Mouse (Mus musculus): ENCODE measurements around the gene Dync1i1.

DNA sequence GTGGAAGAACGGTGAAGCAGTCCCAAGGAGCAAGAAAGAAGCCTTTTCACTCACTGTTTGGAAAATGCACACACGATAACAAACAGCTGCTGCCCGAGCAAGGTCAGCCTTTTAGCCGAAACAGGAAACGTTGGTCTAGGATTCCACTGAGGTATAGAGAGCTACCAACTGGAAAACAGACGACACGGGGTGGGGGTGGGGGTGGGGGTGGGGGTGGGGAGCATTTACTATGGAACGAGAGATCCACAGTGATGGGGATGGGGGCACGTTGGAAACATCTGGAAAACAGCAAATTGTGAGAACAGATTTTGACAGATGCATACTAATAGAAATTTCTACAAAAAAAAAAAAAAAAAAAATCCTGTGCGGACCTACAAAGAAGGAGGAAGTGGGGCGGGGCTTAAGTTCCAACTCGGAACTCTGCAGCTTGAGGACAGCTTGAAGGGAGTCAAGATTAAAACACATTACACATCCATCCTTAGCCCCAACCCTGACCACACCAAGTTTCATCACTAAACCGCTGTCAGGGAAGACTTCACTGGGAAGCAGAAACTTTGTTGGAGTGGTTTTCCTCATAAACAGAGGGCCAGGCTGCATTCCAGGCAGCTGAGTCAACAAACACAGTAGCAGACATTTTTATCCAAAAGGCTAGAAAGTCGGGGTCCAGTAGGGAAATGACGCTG is 251.9 kb downstream of the Dync1i1 start:
- TF ChIP-seq POLR2A (IDR thresholded peaks at IDR 0.05; ENCODE audit: control insufficient read depth in 1 of 2, insufficient read depth in 1 of 2, low read depth in 1 of 2, low read length in 2 of 2, poor library complexity in 1 of 2) (no peak), CTCF (IDR thresholded peaks at IDR 0.05 in 2 of 3, conservative IDR thresholded peaks at IDR 0.05 in 1 of 3; ENCODE audit: control insufficient read depth in 1 of 3, insufficient read depth in 1 of 3, low read depth in 2 of 3, low read length in 3 of 3, poor library complexity in 1 of 3, severe bottlenecking in 1 of 3) (no peak), ETS1 (IDR thresholded peaks at IDR 0.05; ENCODE audit: low read depth, low read length) (no peak), MAFK (IDR thresholded peaks at IDR 0.05; ENCODE audit: borderline replicate concordance, low read depth, low read length) (no peak), NELFE (IDR thresholded peaks at IDR 0.05; ENCODE audit: low read depth, low read length) (no peak), TBP (IDR thresholded peaks at IDR 0.05; ENCODE audit: low read depth, low read length) (no peak), ZC3H11A (IDR thresholded peaks at IDR 0.05; ENCODE audit: low read depth, low read length) (no peak), E2F4 (IDR thresholded peaks at IDR 0.05; ENCODE audit: borderline replicate concordance, low read depth, low read length) (no peak), HCFC1 (IDR thresholded peaks at IDR 0.05; ENCODE audit: low read depth, low read length) (no peak)
